Mouse (Mus musculus) ES-E14 (cell line): ENCODE measurements at regions not wholly inside any gene's neighbourhood (a gene's known extent, or its start where the extent isn't known, plus 50 kb on each side); places are given as distances from the start of the nearest gene placed in this dataset.

ENCODE experiments used
- CHD2 ChIP-seq: IDR thresholded peaks from 2 replicates; pipeline ENCODE4 v1.6.1; 2014; ENCODE audit warnings: mild to moderate bottlenecking, low read depth, low read length, inconsistent platforms
- HCFC1 ChIP-seq: IDR thresholded peaks from 2 replicates; pipeline ENCODE4 v1.6.1; 2012; ENCODE audit warnings: low read length, inconsistent platforms, borderline replicate concordance; ENCODE audit not compliant: insufficient read depth
- MAFK ChIP-seq: IDR thresholded peaks from 2 replicates; pipeline ENCODE4 v1.6.1; 2014; ENCODE audit warnings: mild to moderate bottlenecking, low read depth, low read length, inconsistent platforms; ENCODE audit not compliant: insufficient read depth
- ZC3H11A ChIP-seq: IDR thresholded peaks from 2 replicates; pipeline ENCODE4 v1.6.1; 2012; ENCODE audit warnings: low read depth, mild to moderate bottlenecking, inconsistent platforms, low read length, borderline replicate concordance
- ZNF384 ChIP-seq: IDR thresholded peaks from 2 replicates; pipeline ENCODE4 v1.6.1; 2012; ENCODE audit warnings: low read depth, low read length, inconsistent platforms

DNA sequence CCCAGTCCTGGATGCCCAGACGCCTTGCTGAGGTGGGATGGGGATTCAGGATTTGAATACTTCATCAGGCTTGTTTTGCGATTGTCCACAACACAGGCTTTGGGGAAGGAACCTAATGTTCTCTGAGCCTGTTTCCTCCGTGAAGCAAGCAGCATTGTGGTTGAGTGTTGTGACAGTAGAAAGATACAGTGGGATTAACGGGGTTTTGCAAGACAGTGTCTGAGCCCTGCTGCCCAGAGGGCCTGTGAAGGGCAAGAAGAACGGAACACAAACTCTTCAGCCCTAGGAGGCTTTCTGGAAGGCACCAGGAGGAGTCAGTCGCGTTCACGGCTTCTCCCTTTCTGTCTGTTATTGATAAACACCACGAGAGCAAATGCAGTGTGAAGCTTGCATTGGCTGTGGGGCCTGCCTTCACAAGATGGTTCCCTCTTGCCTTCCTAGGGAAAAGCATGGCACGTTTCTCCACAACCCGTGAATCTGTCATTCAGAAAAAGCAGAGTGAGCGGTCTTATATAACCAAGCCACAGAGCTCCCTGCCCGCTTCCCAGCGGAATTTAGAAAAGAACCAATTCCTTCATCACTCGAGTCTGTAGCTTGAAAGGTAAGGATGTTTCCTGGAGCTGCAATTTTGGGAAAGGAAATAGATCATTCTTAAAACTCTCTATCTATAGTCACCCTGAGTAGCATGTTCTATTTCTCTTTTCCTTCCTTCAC lies 273.4 kb downstream of the Etnk1 start:
- TF ChIP-seq ZC3H11A (no peak), CHD2 (no peak), ZNF384 (no peak), MAFK (no peak), HCFC1 (no peak)
